Mouse (Mus musculus) neural tube, embryonic 12.5 days (tissue): ENCODE data around the gene Agap3. TPM values are rescaled to one million over a fixed set of nuclear protein-coding genes. Genes with fewer than 3 reads are reported as not detected.

Experiments used
- ATAC-seq: fragments of 200-750 bp; cut with Nextera tagmentation; 2 replicates; pipeline ENCODE4 v1.8.0; 2017; ENCODE audit warnings: low read depth, mild to moderate bottlenecking, moderate TSS enrichment, moderate library complexity; ENCODE audit not compliant: low FRiP score
- H3K27ac ChIP-seq: fragments of 300-500 bp; sonication (generic); 2 replicates; pipeline ENCODE4 v1.5.1; 2016
- H3K27me3 ChIP-seq: fragments of 300-500 bp; sonication (generic); replicated peaks from 2 replicates; pipeline ENCODE4 v1.6.1; 2016; ENCODE audit warnings: mild to moderate bottlenecking
- H3K36me3 ChIP-seq: fragments of 300-500 bp; sonication (generic); 2 replicates; pipeline ENCODE4 v1.6.1; 2016; ENCODE audit warnings: mild to moderate bottlenecking
- H3K4me1 ChIP-seq: fragments of 300-500 bp; sonication (generic); 2 replicates; pipeline ENCODE4 v1.6.1; 2016
- H3K4me2 ChIP-seq: fragments of 300-500 bp; sonication (generic); replicated peaks from 2 replicates; pipeline ENCODE4 v1.6.1; 2016; ENCODE audit warnings: mild to moderate bottlenecking
- H3K4me3 ChIP-seq: fragments of 300-500 bp; sonication (generic); 2 replicates; pipeline ENCODE4 v1.5.1; 2016
- H3K9ac ChIP-seq: fragments of 300-500 bp; sonication (generic); 2 replicates; pipeline ENCODE4 v1.6.1; 2016; ENCODE audit warnings: mild to moderate bottlenecking
- H3K9me3 ChIP-seq: fragments of 300-500 bp; sonication (generic); 2 replicates; pipeline ENCODE4 v1.6.1; 2016; ENCODE audit warnings: mild to moderate bottlenecking
- WGBS: fragments of 180-500 bp; shearing (Covaris S2); methylation state at CpG from one replicate; pipeline ENCODE4 v1.1.7; 2016; 5-methylcytosine and 5-hydroxymethylcytosine counted together
- polyA plus RNA-seq: library from polyadenylated mRNA; unstranded; fragments of >200 nt; fragmentation: Nextera tagmentation; extraction: Ambion mirVana; gene quantifications from 2 replicates; pipeline ENCODE4 v1.2.1, GENCODE M21; 2016

The Agap3 gene
- polyA plus RNA-seq, 1 experiment from 2014 or later: 113 TPM

GRCm38 (mm10) chr5:24505513-24505912, 53.5 kb downstream of the Agap3 start:
- 52% methylated on average over 2 of the region's 2 CpGs for WGBS
- H3K4me1 ChIP-seq: peaks cover 12% of the 10 kb centered on the region; the same call in 1 of the 2 replicates
- no peak overlapping the region for H3K27ac ChIP-seq
- H3K36me3 ChIP-seq: peaks cover 28% of the 10 kb centered on the region
- H3K4me3 ChIP-seq: no peak overlapping the region
- ATAC-seq: no peak
- no peaks in the 10 kb centered on the region for H3K9me3 ChIP-seq
- H3K4me2 ChIP-seq: no peak overlapping the region
- H3K9ac ChIP-seq: no peak overlapping the region
- peaks cover 13% of the 10 kb centered on the region; the same call in 1 of the 2 replicates for H3K27me3 ChIP-seq

- peaks cover 9% of the 10 kb centered on the region; the same call in 1 of the 2 replicates for H3K27me3 ChIP-seq
- no peak overlapping the region for H3K4me2 ChIP-seq
- WGBS: 88% methylated on average over 7 of the region's 7 CpGs
- H3K36me3 ChIP-seq: 0 out of 2 replicates have a peak, but pooled peaks cover 3% of the 10 kb centered on the region
- H3K27ac ChIP-seq: no peak overlapping the region
- H3K9ac ChIP-seq: no peak overlapping the region
- H3K4me3 ChIP-seq: no peak overlapping the region
- H3K4me1 ChIP-seq: peaks cover 10% of the 10 kb centered on the region; the same call in 1 of the 2 replicates
- H3K9me3 ChIP-seq: no peaks in the 10 kb centered on the region
- no peak for ATAC-seq
Measured at GRCm38 (mm10) chr5:24508406-24508805, 56.4 kb downstream of the Agap3 start.

- Histone ChIP-seq H3K4me2 (no peak overlapping the region), H3K9ac (no peak overlapping the region), H3K4me1 (peaks cover 5% of the 10 kb centered on the region; the same call in 1 of the 2 replicates), H3K27ac (no peak overlapping the region), H3K9me3 (no peaks in the 10 kb centered on the region), H3K27me3 (no peaks in the 10 kb centered on the region), H3K4me3 (no peak overlapping the region), H3K36me3 (0 out of 2 replicates have a peak, but pooled peaks cover 3% of the 10 kb centered on the region)
- no peak for ATAC-seq
- 41% methylated on average over 11 of the region's 11 CpGs for WGBS
Measured at GRCm38 (mm10) chr5:24510635-24511034, 58.7 kb downstream of the Agap3 start.

- 59% methylated on average over 8 of the region's 8 CpGs for WGBS
- ATAC-seq: no peak
- Histone ChIP-seq H3K36me3 (0 out of 2 replicates have a peak, but pooled peaks cover 3% of the 10 kb centered on the region), H3K4me2 (no peak overlapping the region), H3K9ac (no peak overlapping the region), H3K9me3 (no peaks in the 10 kb centered on the region), H3K27ac (no peak overlapping the region), H3K4me3 (no peak overlapping the region), H3K4me1 (peaks cover 5% of the 10 kb centered on the region; the same call in 1 of the 2 replicates), H3K27me3 (no peaks in the 10 kb centered on the region)
Measured at GRCm38 (mm10) chr5:24512271-24512670, 60.3 kb downstream of the Agap3 start.

GRCm38 (mm10) chr5:24521366-24521765, 69.4 kb downstream of the Agap3 start:
- Histone ChIP-seq H3K36me3 (no peaks in the 10 kb centered on the region), H3K4me2 (no peak overlapping the region), H3K4me3 (no peak overlapping the region), H3K4me1 (peaks cover 20% of the 10 kb centered on the region), H3K27ac (no peak overlapping the region), H3K9ac (no peak overlapping the region), H3K27me3 (peaks cover 37% of the 10 kb centered on the region), H3K9me3 (no peaks in the 10 kb centered on the region)
- ATAC-seq: no peak
- WGBS: 62% methylated on average over 8 of the region's 8 CpGs

- Histone ChIP-seq H3K4me1 (peaks cover 29% of the 10 kb centered on the region), H3K4me2 (peak overlapping the region; percentile 90), H3K9me3 (no peaks in the 10 kb centered on the region), H3K27ac (no peak overlapping the region), H3K27me3 (peaks cover 55% of the 10 kb centered on the region), H3K9ac (no peak overlapping the region), H3K4me3 (peak overlapping the region; percentile 52; the same call in 1 of the 2 replicates), H3K36me3 (no peaks in the 10 kb centered on the region)
- 26% methylated on average over 8 of the region's 8 CpGs for WGBS
- no peak for ATAC-seq
Measured at GRCm38 (mm10) chr5:24523806-24524205, 71.8 kb downstream of the Agap3 start.

GRCm38 (mm10) chr5:24524522-24524921, 72.5 kb downstream of the Agap3 start:
- H3K4me3 ChIP-seq: peak overlapping the region; percentile 52
- WGBS: 18% methylated on average over 4 of the region's 4 CpGs
- peaks cover 62% of the 10 kb centered on the region for H3K27me3 ChIP-seq

GRCm38 (mm10) chr5:24525360-24526189, 73.6 kb downstream of the Agap3 start:
- Histone ChIP-seq H3K27ac (no peak overlapping the region), H3K9me3 (no peaks in the 10 kb centered on the region), H3K9ac (peak overlapping the region; percentile 58; the same call in 1 of the 2 replicates), H3K4me3 (peak overlapping the region; percentile 52), H3K4me1 (peaks cover 29% of the 10 kb centered on the region), H3K4me2 (peak overlapping the region; percentile 90), H3K36me3 (no peaks in the 10 kb centered on the region), H3K27me3 (peaks cover 67% of the 10 kb centered on the region)
- WGBS: 2% methylated on average over 34 of the region's 34 CpGs
- ATAC-seq: no peak

More at GRCm38 (mm10) chr5:24524522-24524921, 72.5 kb downstream of the Agap3 start:
- H3K9me3 ChIP-seq: no peaks in the 10 kb centered on the region
- no peaks in the 10 kb centered on the region for H3K36me3 ChIP-seq
- no peak overlapping the region for H3K9ac ChIP-seq
- ATAC-seq: no peak
- H3K4me2 ChIP-seq: peak overlapping the region; percentile 90
- peaks cover 29% of the 10 kb centered on the region for H3K4me1 ChIP-seq
- no peak overlapping the region for H3K27ac ChIP-seq

GRCm38 (mm10) chr5:24526190-24526888, 74.4 kb downstream of the Agap3 start:
- WGBS: under 1% methylated on average over 106 of the region's 109 CpGs
- Histone ChIP-seq H3K9ac (peak overlapping the region; percentile 58), H3K9me3 (no peaks in the 10 kb centered on the region), H3K4me1 (peaks cover 29% of the 10 kb centered on the region), H3K4me3 (peak overlapping the region; percentile 52), H3K36me3 (no peaks in the 10 kb centered on the region), H3K27ac (no peak overlapping the region), H3K27me3 (peaks cover 69% of the 10 kb centered on the region), H3K4me2 (peak overlapping the region; percentile 90)
- peak; percentile 55 for ATAC-seq

GRCm38 (mm10) chr5:24526889-24527230, 74.9 kb downstream of the Agap3 start, which contains the start of gene Gbx1:
Gene Gbx1, minus strand, starts transcription at chr5:24527202.
- peak within 1 kb of the TSS; percentile 90 for H3K4me2 ChIP-seq
- H3K27ac ChIP-seq: no peak within 1 kb of the TSS
- peaks cover 29% of the 10 kb centered on the region for H3K4me1 ChIP-seq
- ATAC-seq: peak; percentile 56
- H3K4me3 ChIP-seq: peak within 1 kb of the TSS; percentile 52
- H3K27me3 ChIP-seq: peaks cover 72% of the 10 kb centered on the region
- no peaks in the 10 kb centered on the region for H3K9me3 ChIP-seq
- peak within 1 kb of the TSS; percentile 58 for H3K9ac ChIP-seq
- WGBS: 0% methylated on average over 37 of the region's 49 CpGs
- H3K36me3 ChIP-seq: no peaks in the 10 kb centered on the region

- H3K4me1 ChIP-seq: peaks cover 29% of the 10 kb centered on the region
- no peaks in the 10 kb centered on the region for H3K9me3 ChIP-seq
- H3K36me3 ChIP-seq: no peaks in the 10 kb centered on the region
- H3K27ac ChIP-seq: no peak overlapping the region
- H3K27me3 ChIP-seq: peaks cover 68% of the 10 kb centered on the region
- H3K4me3 ChIP-seq: no peak overlapping the region
- no peak for ATAC-seq
- H3K9ac ChIP-seq: no peak overlapping the region
- peak overlapping the region; percentile 90 for H3K4me2 ChIP-seq
- 14% methylated on average over 6 of the region's 6 CpGs for WGBS
Measured at GRCm38 (mm10) chr5:24527780-24528179, 75.8 kb downstream of the Agap3 start.

- Histone ChIP-seq H3K27me3 (peaks cover 59% of the 10 kb centered on the region), H3K9me3 (no peaks in the 10 kb centered on the region), H3K4me1 (peaks cover 19% of the 10 kb centered on the region), H3K9ac (no peak overlapping the region), H3K27ac (no peak overlapping the region), H3K4me2 (no peak overlapping the region), H3K4me3 (no peak overlapping the region), H3K36me3 (no peaks in the 10 kb centered on the region)
- 13% methylated on average over 24 of the region's 24 CpGs for WGBS
- ATAC-seq: no peak; the same call in 1 of the 2 replicates
Measured at GRCm38 (mm10) chr5:24530042-24530689, 78.2 kb downstream of the Agap3 start.
